Mouse (Mus musculus) lung, embryonic 14.5 days (tissue): ENCODE results near the gene Gm10295. TPM values are rescaled to one million over a fixed set of nuclear protein-coding genes. Genes with fewer than 3 reads are reported as not detected.

Experiments
- ATAC-seq: fragments of 200-750 bp; cut with Nextera tagmentation; 2 replicates; pipeline ENCODE4 v1.8.0; 2017; ENCODE audit warnings: mild to moderate bottlenecking, moderate TSS enrichment, moderate library complexity; ENCODE audit not compliant: insufficient read depth
- DNase-seq: peaks from one replicate; pipeline ENCODE4 v3.0.0-alpha.2; 2015
- H3K27ac ChIP-seq: fragments of 300-500 bp; sonication (generic); 2 replicates; pipeline ENCODE4 v1.5.1; 2014; ENCODE audit warnings: low read depth, mild to moderate bottlenecking, moderate library complexity
- H3K27me3 ChIP-seq: fragments of 300-500 bp; sonication (generic); 2 replicates; pipeline ENCODE4 v1.6.1; 2014; ENCODE audit warnings: low read length, control low read depth; ENCODE audit not compliant: insufficient read depth
- H3K36me3 ChIP-seq: fragments of 300-500 bp; sonication (generic); 2 replicates; pipeline ENCODE4 v1.6.1; 2014; ENCODE audit warnings: control low read depth; ENCODE audit not compliant: insufficient read depth
- H3K4me1 ChIP-seq: fragments of 300-500 bp; sonication (generic); 2 replicates; pipeline ENCODE4 v1.6.1; 2014; ENCODE audit warnings: antibody characterized with exemption, control low read depth; ENCODE audit not compliant: insufficient read depth
- H3K4me2 ChIP-seq: fragments of 300-500 bp; sonication (generic); 2 replicates; pipeline ENCODE4 v1.6.1; 2014; ENCODE audit warnings: mild to moderate bottlenecking
- H3K4me3 ChIP-seq: fragments of 300-500 bp; sonication (generic); 2 replicates; pipeline ENCODE4 v1.5.1; 2014; ENCODE audit warnings: low read depth, low read length
- H3K9ac ChIP-seq: fragments of 300-500 bp; sonication (generic); 2 replicates; pipeline ENCODE4 v1.6.1; 2014
- H3K9me3 ChIP-seq: fragments of 300-500 bp; sonication (generic); 2 replicates; pipeline ENCODE4 v1.6.1; 2016; ENCODE audit warnings: low read depth, low read length, control low read depth
- CTCF ChIP-seq: IDR thresholded peaks from 2 replicates; pipeline ENCODE4 v1.5.1; 2016; ENCODE audit warnings: antibody characterized with exemption, low read depth
- WGBS: fragments of 180-500 bp; shearing (Covaris S2); extraction: QIAGEN DNeasy Blood & Tissue Kit; methylation state at CpG from one replicate; pipeline ENCODE4 v1.1.7; 2014; 5-methylcytosine and 5-hydroxymethylcytosine counted together
- polyA plus RNA-seq: library from polyadenylated mRNA; unstranded; fragments of >200 nt; fragmentation: Nextera tagmentation; extraction: Ambion mirVana; gene quantifications from 2 replicates; pipeline ENCODE4 v1.2.1, GENCODE M21; 2014

The Gm10295 gene
- not detected in 2 replicates for polyA plus RNA-seq

DNA sequence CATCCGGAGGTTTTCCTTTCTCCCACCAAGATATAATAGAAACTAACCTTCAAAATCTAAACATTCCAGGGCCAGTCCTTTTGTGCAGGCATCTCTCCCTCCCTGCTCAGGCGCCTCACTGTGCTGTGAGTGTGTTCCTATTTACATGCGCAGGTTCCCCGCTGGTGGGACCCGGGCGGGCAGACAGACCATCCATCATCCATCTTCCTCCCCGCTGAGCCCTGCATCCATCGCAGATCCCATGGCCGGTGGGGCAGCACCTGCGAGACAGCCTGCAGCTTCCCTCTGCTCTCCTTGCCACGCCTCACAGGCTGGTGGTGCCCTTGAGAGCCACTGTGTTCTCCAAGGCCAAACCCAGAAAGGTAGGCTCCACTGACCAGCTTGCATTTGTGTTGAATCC lies at the start of gene Gm10295:
Gene Gm10295, minus strand, starts transcription at position 122 of the 400 bp plus-strand sequence.
- H3K9me3 ChIP-seq, result no peaks in the 10 kb centered on the region
- 22% methylated on average over 11 of the region's 11 CpGs for WGBS
- H3K4me1 ChIP-seq, result no peaks in the 10 kb centered on the region; the same call in 1 of the 2 replicates
- H3K4me3 ChIP-seq, result no peak within 1 kb of the TSS
- H3K36me3 ChIP-seq, result no peaks in the 10 kb centered on the region
- no peak for TF ChIP-seq CTCF
- DNase-seq (no peak), ATAC-seq (no peak)
- H3K27me3 ChIP-seq, result no peaks in the 10 kb centered on the region
- peak within 1 kb of the TSS; percentile 24; the same call in 1 of the 2 replicates for H3K4me2 ChIP-seq
- H3K9ac ChIP-seq, result no peak within 1 kb of the TSS
- no peak within 1 kb of the TSS for H3K27ac ChIP-seq

DNA sequence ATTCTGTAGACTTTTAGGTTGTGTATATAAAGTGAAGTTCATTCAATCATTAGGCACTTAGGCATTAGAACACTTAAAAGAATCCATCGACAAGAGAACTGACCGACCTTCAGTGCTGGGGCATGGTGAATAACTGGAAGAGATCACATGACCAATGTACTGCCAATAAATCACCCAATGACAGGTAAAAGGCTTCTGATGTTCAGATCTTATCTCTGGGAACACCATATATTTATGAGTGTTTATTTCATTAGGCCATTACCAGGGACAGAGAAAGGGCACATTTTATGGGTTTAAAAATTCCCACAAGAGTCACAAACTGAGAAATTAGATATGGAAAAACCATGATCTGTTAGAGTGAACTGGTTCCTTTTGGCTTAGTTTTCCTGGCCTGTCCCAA lies 49.7 kb upstream of the Gm10295 start:
- Histone ChIP-seq H3K27ac (peak overlapping the region; percentile 65; the same call in 1 of the 2 replicates), H3K9me3 (no peaks in the 10 kb centered on the region), H3K36me3 (no peaks in the 10 kb centered on the region), H3K4me3 (no peak overlapping the region), H3K9ac (no peak overlapping the region), H3K4me2 (no peak overlapping the region), H3K4me1 (peaks cover 10% of the 10 kb centered on the region; the same call in 1 of the 2 replicates), H3K27me3 (no peaks in the 10 kb centered on the region)
- DNase-seq (no peak), ATAC-seq (no peak)
- 24% methylated on average over 2 of the region's 2 CpGs for WGBS
- no peak for TF ChIP-seq CTCF

DNA sequence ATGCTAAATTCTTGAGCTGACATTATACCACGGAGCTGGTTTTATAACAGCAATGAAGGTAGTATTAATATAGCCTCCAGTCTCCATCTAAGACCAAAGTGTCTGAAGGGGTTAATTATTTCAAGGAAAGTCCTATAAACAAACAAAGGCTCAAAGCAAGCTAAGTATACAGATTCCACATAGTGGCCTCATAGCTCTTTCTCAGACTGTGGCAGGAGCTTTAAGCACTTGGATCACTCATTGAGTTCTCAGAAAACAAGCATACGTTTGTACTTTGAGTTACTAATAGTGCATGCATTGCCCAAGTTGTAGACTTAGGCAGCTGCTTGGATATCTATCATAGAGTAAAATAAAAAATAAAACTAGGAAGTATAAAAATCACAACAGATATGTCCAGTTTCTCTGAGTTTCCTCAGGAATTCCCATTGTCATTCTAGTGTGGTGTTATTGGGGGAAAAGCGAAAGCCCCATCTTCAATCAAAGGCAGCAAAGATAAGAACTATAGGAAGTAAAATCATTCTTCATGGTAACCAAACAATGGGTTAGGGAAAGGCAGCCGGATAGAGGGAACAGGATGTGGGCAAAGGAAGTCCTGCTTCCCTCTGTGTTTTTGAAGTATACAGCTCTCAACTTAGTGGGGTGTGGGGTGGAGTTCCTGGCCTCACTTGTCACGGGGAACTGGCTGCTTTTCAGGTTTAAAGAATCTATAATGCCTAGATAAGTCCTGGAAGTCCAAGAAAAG lies 48.8 kb upstream of the Gm10295 start:
- no peak for TF ChIP-seq CTCF
- H3K36me3 ChIP-seq, result no peaks in the 10 kb centered on the region
- H3K27ac ChIP-seq, result peak overlapping the region; percentile 65
- no peak overlapping the region for H3K4me3 ChIP-seq
- H3K9me3 ChIP-seq, result no peaks in the 10 kb centered on the region
- H3K4me2 ChIP-seq, result no peak overlapping the region
- no peak overlapping the region for H3K9ac ChIP-seq
- H3K27me3 ChIP-seq, result no peaks in the 10 kb centered on the region
- H3K4me1 ChIP-seq, result peaks cover 10% of the 10 kb centered on the region; the same call in 1 of the 2 replicates
- peak; percentile 59 for DNase-seq
- peak; percentile 26; the same call in 1 of the 2 replicates for ATAC-seq
- WGBS, result 26% methylated on average over 5 of the region's 5 CpGs

DNA sequence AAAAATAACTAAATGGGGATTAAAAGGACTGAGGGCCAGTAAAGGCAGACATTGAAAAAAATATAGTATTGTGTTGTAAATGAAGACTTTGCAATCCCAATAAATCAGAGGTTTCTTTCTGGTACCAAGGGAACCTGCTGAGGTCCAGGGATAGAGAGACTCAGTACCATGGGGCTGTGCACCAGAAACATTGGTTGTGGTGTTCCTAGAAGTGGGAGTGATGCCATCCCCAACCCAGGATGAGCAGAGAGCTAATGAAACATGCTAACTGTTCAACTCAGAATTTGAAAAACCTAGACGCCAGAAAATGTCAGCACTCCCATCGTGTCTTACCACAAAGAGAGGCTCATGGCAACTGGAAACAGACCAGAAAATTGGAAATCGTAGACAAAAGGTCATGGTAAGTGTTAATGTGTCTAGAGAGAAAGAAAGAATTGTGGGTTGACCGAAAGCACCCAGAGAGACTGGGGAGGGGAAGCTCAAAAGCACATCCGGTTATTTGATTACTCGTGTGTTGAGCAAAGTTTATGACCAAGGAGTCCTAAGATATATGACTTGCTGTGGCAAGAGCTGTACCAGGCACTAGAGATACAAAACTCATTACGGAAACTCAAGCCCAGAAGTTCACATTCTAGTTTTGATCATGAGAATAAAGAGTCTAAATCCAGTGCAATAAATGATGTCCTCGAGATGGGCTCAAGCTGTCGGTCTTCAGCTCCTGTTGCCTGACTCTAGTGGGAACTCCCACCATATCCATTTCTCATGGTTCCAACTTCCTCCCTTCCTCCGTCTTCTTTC lies 47.9 kb upstream of the Gm10295 start:
- Histone ChIP-seq H3K27ac (peak overlapping the region; percentile 65), H3K36me3 (no peaks in the 10 kb centered on the region), H3K27me3 (no peaks in the 10 kb centered on the region), H3K4me2 (no peak overlapping the region), H3K4me3 (no peak overlapping the region), H3K9me3 (no peaks in the 10 kb centered on the region), H3K9ac (no peak overlapping the region), H3K4me1 (peaks cover 10% of the 10 kb centered on the region; the same call in 1 of the 2 replicates)
- no peak for TF ChIP-seq CTCF
- ATAC-seq, result peak; percentile 90
- 36% methylated on average over 10 of the region's 10 CpGs for WGBS
- DNase-seq, result peak; percentile 86

DNA sequence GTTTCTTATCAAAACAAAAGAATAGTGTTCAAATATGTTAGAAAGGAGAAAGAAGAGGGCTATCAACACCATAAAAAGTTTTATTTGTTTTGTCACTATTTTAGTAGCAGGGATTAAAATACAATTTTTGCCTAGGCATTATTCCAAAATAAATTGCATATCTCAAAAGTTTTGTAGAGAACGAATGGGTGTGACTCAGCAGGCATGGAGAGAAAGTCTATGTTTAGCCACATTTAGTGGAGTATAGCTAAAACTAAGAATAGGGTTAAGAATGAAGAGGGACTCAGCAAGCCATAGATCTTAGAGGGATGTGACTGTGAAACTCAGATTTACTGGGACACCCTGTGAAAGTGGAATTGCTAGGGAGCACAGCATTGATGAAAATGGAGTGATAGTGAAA lies 47.1 kb upstream of the Gm10295 start:
- Histone ChIP-seq H3K4me2 (no peak overlapping the region), H3K4me1 (peaks cover 10% of the 10 kb centered on the region; the same call in 1 of the 2 replicates), H3K4me3 (no peak overlapping the region), H3K36me3 (no peaks in the 10 kb centered on the region), H3K27me3 (no peaks in the 10 kb centered on the region), H3K9me3 (no peaks in the 10 kb centered on the region), H3K27ac (peak overlapping the region; percentile 65; the same call in 1 of the 2 replicates), H3K9ac (no peak overlapping the region)
- ATAC-seq (no peak), DNase-seq (no peak)
- WGBS, result 53% methylated on average over 1 of the region's 1 CpGs
- TF ChIP-seq CTCF, result no peak

DNA sequence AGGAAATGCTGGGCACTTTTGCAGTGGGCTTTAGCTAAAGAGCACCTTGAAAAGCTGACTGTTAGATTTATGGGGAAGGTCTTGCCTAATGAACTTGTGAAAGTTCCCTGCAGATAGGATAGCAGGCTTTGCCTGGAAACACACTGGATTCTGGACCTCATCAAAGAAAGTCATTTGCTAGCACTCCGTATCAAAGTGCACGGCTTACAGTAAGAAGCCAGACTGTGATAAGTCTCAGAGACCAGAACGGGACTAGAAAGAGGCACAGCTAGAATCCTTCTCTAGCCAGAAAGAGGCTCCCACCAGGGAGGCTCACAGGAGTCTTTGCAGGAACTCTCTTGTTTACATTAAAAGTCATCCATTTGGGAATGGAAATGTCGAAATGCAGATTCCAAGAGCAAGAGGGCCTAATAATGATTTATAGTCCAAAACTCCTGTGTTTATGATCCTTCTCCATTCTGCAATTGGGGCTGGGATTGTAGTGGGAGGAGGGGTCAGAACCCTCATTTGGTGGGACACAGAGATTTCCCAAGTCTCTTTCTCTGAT lies 41.6 kb upstream of the Gm10295 start:
- H3K4me1 ChIP-seq, result peaks cover 30% of the 10 kb centered on the region
- no peaks in the 10 kb centered on the region for H3K9me3 ChIP-seq
- H3K4me3 ChIP-seq, result no peak overlapping the region
- peak overlapping the region; percentile 86 for H3K27ac ChIP-seq
- 17% methylated on average over 4 of the region's 4 CpGs for WGBS
- H3K27me3 ChIP-seq, result no peaks in the 10 kb centered on the region
- DNase-seq (peak; percentile 57), ATAC-seq (no peak)
- H3K36me3 ChIP-seq, result no peaks in the 10 kb centered on the region
- H3K9ac ChIP-seq, result no peak overlapping the region
- no peak overlapping the region for H3K4me2 ChIP-seq
- no peak for TF ChIP-seq CTCF
